Mouse (Mus musculus) embryo, embryonic 11.5 days (tissue): Measurements from ENCODE around the gene Dusp1.

ENCODE experiments used
- DNase-seq: peaks from one replicate; pipeline ENCODE4 v3.0.0-alpha.2; 2012; ENCODE audit warnings: low read depth, low spot score

Gene Dusp1

GRCm38 (mm10) chr17:26502808-26503671 is 58.9 kb downstream of the Dusp1 start:
- peak; percentile 72 for DNase-seq

GRCm38 (mm10) chr17:26501826-26502225 is 60.1 kb downstream of the Dusp1 start:
- DNase-seq, result no peak

GRCm38 (mm10) chr17:26498626-26499025 is 63.3 kb downstream of the Dusp1 start:
- DNase-seq, result no peak

GRCm38 (mm10) chr17:26497416-26497923 is 64.5 kb downstream of the Dusp1 start:
- no peak for DNase-seq

GRCm38 (mm10) chr17:26494642-26495468 is 67.1 kb downstream of the Dusp1 start:
- DNase-seq, result no peak

GRCm38 (mm10) chr17:26492246-26492645 is 69.7 kb downstream of the Dusp1 start:
- DNase-seq, result no peak

- no peak for DNase-seq
These were observed 71.0 kb downstream of the Dusp1 start for GRCm38 (mm10) chr17:26490910-26491309.

- no peak for DNase-seq
These were observed 71.9 kb downstream of the Dusp1 start for GRCm38 (mm10) chr17:26490072-26490471.

GRCm38 (mm10) chr17:26488711-26489403 is 73.1 kb downstream of the Dusp1 start:
- no peak for DNase-seq

GRCm38 (mm10) chr17:26487917-26488316 is 74.0 kb downstream of the Dusp1 start:
- no peak for DNase-seq

GRCm38 (mm10) chr17:26487266-26487665 is 74.7 kb downstream of the Dusp1 start:
- DNase-seq, result no peak

GRCm38 (mm10) chr17:26484626-26485421 is 77.1 kb downstream of the Dusp1 start:
- DNase-seq, result no peak

- DNase-seq, result no peak
These were observed 81.0 kb downstream of the Dusp1 start for GRCm38 (mm10) chr17:26480956-26481355.

GRCm38 (mm10) chr17:26479619-26480018 is 82.3 kb downstream of the Dusp1 start:
- DNase-seq, result no peak

- DNase-seq, result no peak
These were observed 83.3 kb downstream of the Dusp1 start for GRCm38 (mm10) chr17:26478672-26479071.

GRCm38 (mm10) chr17:26476871-26477270 is 85.1 kb downstream of the Dusp1 start:
- DNase-seq, result no peak

GRCm38 (mm10) chr17:26468102-26468894 is 93.6 kb downstream of the Dusp1 start:
- DNase-seq, result no peak

GRCm38 (mm10) chr17:26467619-26468018 is 94.3 kb downstream of the Dusp1 start:
- DNase-seq, result no peak

GRCm38 (mm10) chr17:26466741-26467150 is 95.2 kb downstream of the Dusp1 start:
- DNase-seq, result peak; percentile 65

- DNase-seq, result no peak
These were observed 97.0 kb downstream of the Dusp1 start for GRCm38 (mm10) chr17:26464972-26465371.
